Mouse (Mus musculus) brain, embryonic 18.5 days (tissue): ENCODE measurements around the gene Cdkn2aip.

ENCODE experiments used
- DNase-seq: peaks from one replicate; pipeline ENCODE4 v3.0.0-alpha.2; 2012; ENCODE audit warnings: low read depth, low spot score

The Cdkn2aip gene

GRCm38 (mm10) chr8:47659463-47659862 lies 54.3 kb downstream of the Cdkn2aip start:
- no peak for DNase-seq
